Mouse (Mus musculus): ENCODE measurements around the gene Naa20. TPM values are rescaled to one million over a fixed set of nuclear protein-coding genes. Genes with fewer than 3 reads are reported as not detected.

Naa20 gene
- polyA plus RNA-seq, 1 experiment from 2014 or later, result 137 TPM

- Histone ChIP-seq H3K9me3 (ENCODE audit: control insufficient read depth, low read length) (no peaks in the 10 kb centered on the region), H3K36me3 (ENCODE audit: control insufficient read depth, insufficient read depth, low read length) (no peaks in the 10 kb centered on the region), H3K27ac (ENCODE audit: low read length) (no peak overlapping the region), H3K4me1 (ENCODE audit: control insufficient read depth, insufficient read depth, low read length) (no peaks in the 10 kb centered on the region), H3K4me3 (ENCODE audit: low read length) (no peak overlapping the region), H3K27me3 (replicated peaks; ENCODE audit: control insufficient read depth, insufficient read depth, low read length) (no peaks in the 10 kb centered on the region), H3K9ac (ENCODE audit: low read depth, low read length) (no peak overlapping the region), H3K4me2 (ENCODE audit: low read depth, low read length) (no peak overlapping the region)
- ATAC-seq, result no peak
- 85% methylated on average over 7 of the region's 7 CpGs for WGBS
Measured at GRCm38 (mm10) chr2:145958551-145958950, 56.7 kb downstream of the Naa20 start.

- Histone ChIP-seq H3K27ac (ENCODE audit: low read length) (no peak overlapping the region), H3K27me3 (replicated peaks; ENCODE audit: control insufficient read depth, insufficient read depth, low read length) (no peaks in the 10 kb centered on the region), H3K36me3 (ENCODE audit: control insufficient read depth, insufficient read depth, low read length) (no peaks in the 10 kb centered on the region), H3K9me3 (ENCODE audit: control insufficient read depth, low read length) (no peaks in the 10 kb centered on the region), H3K9ac (ENCODE audit: low read depth, low read length) (no peak overlapping the region), H3K4me3 (ENCODE audit: low read length) (no peak overlapping the region), H3K4me1 (ENCODE audit: control insufficient read depth, insufficient read depth, low read length) (no peaks in the 10 kb centered on the region), H3K4me2 (ENCODE audit: low read depth, low read length) (no peak overlapping the region)
- no peak for ATAC-seq
- WGBS, result 90% methylated on average over 5 of the region's 5 CpGs
Measured at GRCm38 (mm10) chr2:145961861-145962260, 60.0 kb downstream of the Naa20 start.

Small RNAs within 50 kb of the gene (microRNA-seq; reads per million reads assigned to microRNA genes)
- gene Gm25026, result not detected

Other genes with a start within 250 kb of the Naa20 start
- gene Rin2, start 226.9 kb upstream of the Naa20 start, polyA plus RNA-seq (2015; fragmentation: Nextera tagmentation; extraction: Ambion mirVana), result 16.0 and 16.9 TPM in 2 replicates
- 0.51 and 0.67 TPM in 2 replicates for gene Cfap61, start 32.7 kb downstream of the Naa20 start, polyA plus RNA-seq (2015; fragmentation: Nextera tagmentation; extraction: Ambion mirVana)
- gene Crnkl1, start 32.9 kb downstream of the Naa20 start, polyA plus RNA-seq (2015; fragmentation: Nextera tagmentation; extraction: Ambion mirVana), result 16.9 and 20.4 TPM in 2 replicates